Mouse (Mus musculus): Measurements from ENCODE around the gene Uba2. TPM values are rescaled to one million over a fixed set of nuclear protein-coding genes. Genes with fewer than 3 reads are reported as not detected.
A peak's percentile ranks its signal among the peaks of the same experiment; 100 is the strongest.

Gene Uba2
- polyA plus RNA-seq, 1 experiment from 2014 or later: 261 TPM

GRCm38 (mm10) chr7:34157994-34158393, 11.4 kb downstream of the Uba2 start:
- WGBS: 99% methylated on average over 3 of the region's 3 CpGs
- no peaks in the 10 kb centered on the region for H3K9me3 ChIP-seq (ENCODE audit: control insufficient read depth, low read length)
- H3K27ac ChIP-seq (ENCODE audit: low read depth, low read length): no peak overlapping the region
- H3K4me3 ChIP-seq (ENCODE audit: low read depth, low read length): no peak overlapping the region
- H3K4me1 ChIP-seq (ENCODE audit: control insufficient read depth, insufficient read depth, low read length): no peaks in the 10 kb centered on the region
- H3K9ac ChIP-seq (ENCODE audit: low read length): no peak overlapping the region
- DNase-seq (ENCODE audit: low spot score) (no peak), ATAC-seq (ENCODE audit: insufficient read depth, low FRiP score, low TSS enrichment) (no peak)
- H3K36me3 ChIP-seq (ENCODE audit: control insufficient read depth, insufficient read depth, low read length): peaks cover 41% of the 10 kb centered on the region
- H3K27me3 ChIP-seq (ENCODE audit: control insufficient read depth, insufficient read depth, low read length): no peaks in the 10 kb centered on the region
- H3K4me2 ChIP-seq (ENCODE audit: low read depth): no peak overlapping the region

GRCm38 (mm10) chr7:34147193-34147592, 22.2 kb downstream of the Uba2 start:
- WGBS: 87% methylated on average over 4 of the region's 4 CpGs
- Histone ChIP-seq H3K27me3 (ENCODE audit: control insufficient read depth, insufficient read depth, low read length) (no peaks in the 10 kb centered on the region), H3K9me3 (ENCODE audit: control insufficient read depth, low read length) (no peaks in the 10 kb centered on the region), H3K9ac (ENCODE audit: low read length) (no peak overlapping the region), H3K36me3 (ENCODE audit: control insufficient read depth, insufficient read depth, low read length) (peaks cover 42% of the 10 kb centered on the region), H3K4me2 (ENCODE audit: low read depth) (no peak overlapping the region), H3K4me3 (ENCODE audit: low read depth, low read length) (no peak overlapping the region), H3K4me1 (ENCODE audit: control insufficient read depth, insufficient read depth, low read length) (no peaks in the 10 kb centered on the region), H3K27ac (ENCODE audit: low read depth, low read length) (no peak overlapping the region)
- DNase-seq (ENCODE audit: low spot score): no peak
- ATAC-seq (ENCODE audit: insufficient read depth, low FRiP score, low TSS enrichment): no peak

GRCm38 (mm10) chr7:34141123-34141522, 28.3 kb downstream of the Uba2 start:
- no peak overlapping the region for H3K4me2 ChIP-seq (ENCODE audit: low read depth)
- no peak overlapping the region for H3K27ac ChIP-seq (ENCODE audit: low read depth, low read length)
- peaks cover 39% of the 10 kb centered on the region for H3K36me3 ChIP-seq (ENCODE audit: control insufficient read depth, insufficient read depth, low read length)
- H3K9me3 ChIP-seq (ENCODE audit: control insufficient read depth, low read length): no peaks in the 10 kb centered on the region
- 95% methylated on average over 13 of the region's 13 CpGs for WGBS
- H3K27me3 ChIP-seq (ENCODE audit: control insufficient read depth, insufficient read depth, low read length): no peaks in the 10 kb centered on the region
- H3K4me3 ChIP-seq (ENCODE audit: low read depth, low read length): no peak overlapping the region
- no peak overlapping the region for H3K9ac ChIP-seq (ENCODE audit: low read length)
- ATAC-seq (ENCODE audit: insufficient read depth, low FRiP score, low TSS enrichment) (no peak), DNase-seq (ENCODE audit: low spot score) (no peak)
- no peaks in the 10 kb centered on the region for H3K4me1 ChIP-seq (ENCODE audit: control insufficient read depth, insufficient read depth, low read length)

- Histone ChIP-seq H3K4me2 (ENCODE audit: low read depth) (no peak overlapping the region), H3K27me3 (ENCODE audit: control insufficient read depth, insufficient read depth, low read length) (no peaks in the 10 kb centered on the region), H3K27ac (ENCODE audit: low read depth, low read length) (no peak overlapping the region), H3K9me3 (ENCODE audit: control insufficient read depth, low read length) (no peaks in the 10 kb centered on the region), H3K36me3 (ENCODE audit: control insufficient read depth, insufficient read depth, low read length) (peaks cover 31% of the 10 kb centered on the region), H3K4me1 (ENCODE audit: control insufficient read depth, insufficient read depth, low read length) (no peaks in the 10 kb centered on the region), H3K9ac (ENCODE audit: low read length) (no peak overlapping the region), H3K4me3 (ENCODE audit: low read depth, low read length) (no peak overlapping the region)
- no peak for ATAC-seq (ENCODE audit: insufficient read depth, low FRiP score, low TSS enrichment)
- no peak for DNase-seq (ENCODE audit: low spot score)
- 89% methylated on average over 6 of the region's 6 CpGs for WGBS
Measured at GRCm38 (mm10) chr7:34139493-34139892, 29.9 kb downstream of the Uba2 start.

- WGBS: 70% methylated on average over 2 of the region's 2 CpGs
- no peaks in the 10 kb centered on the region for H3K9me3 ChIP-seq (ENCODE audit: control insufficient read depth, low read length)
- H3K4me1 ChIP-seq (ENCODE audit: control insufficient read depth, insufficient read depth, low read length): peaks cover 10% of the 10 kb centered on the region; the same call in 1 of the 2 replicates
- H3K4me3 ChIP-seq (ENCODE audit: low read depth, low read length): no peak overlapping the region
- DNase-seq (ENCODE audit: low spot score): peak; percentile 21
- no peaks in the 10 kb centered on the region for H3K36me3 ChIP-seq (ENCODE audit: control insufficient read depth, insufficient read depth, low read length)
- H3K9ac ChIP-seq (ENCODE audit: low read length): no peak overlapping the region
- no peaks in the 10 kb centered on the region for H3K27me3 ChIP-seq (ENCODE audit: control insufficient read depth, insufficient read depth, low read length)
- no peak for ATAC-seq (ENCODE audit: insufficient read depth, low FRiP score, low TSS enrichment)
- no peak overlapping the region for H3K27ac ChIP-seq (ENCODE audit: low read depth, low read length)
- H3K4me2 ChIP-seq (ENCODE audit: low read depth): no peak overlapping the region
Measured at GRCm38 (mm10) chr7:34134336-34134735, 35.1 kb downstream of the Uba2 start.

- peaks cover 10% of the 10 kb centered on the region; the same call in 1 of the 2 replicates for H3K4me1 ChIP-seq (ENCODE audit: control insufficient read depth, insufficient read depth, low read length)
- DNase-seq (ENCODE audit: low spot score) (peak; percentile 92), ATAC-seq (ENCODE audit: insufficient read depth, low FRiP score, low TSS enrichment) (peak; percentile 82)
- H3K27me3 ChIP-seq (ENCODE audit: control insufficient read depth, insufficient read depth, low read length): no peaks in the 10 kb centered on the region
- H3K4me3 ChIP-seq (ENCODE audit: low read depth, low read length): peak within 1 kb of the TSS; percentile 79
- no peaks in the 10 kb centered on the region for H3K36me3 ChIP-seq (ENCODE audit: control insufficient read depth, insufficient read depth, low read length)
- 3% methylated on average over 34 of the region's 65 CpGs for WGBS
- H3K9me3 ChIP-seq (ENCODE audit: control insufficient read depth, low read length): no peaks in the 10 kb centered on the region
- H3K27ac ChIP-seq (ENCODE audit: low read depth, low read length): peak within 1 kb of the TSS; percentile 73
- peak within 1 kb of the TSS; percentile 60 for H3K4me2 ChIP-seq (ENCODE audit: low read depth)
- peak within 1 kb of the TSS; percentile 82 for H3K9ac ChIP-seq (ENCODE audit: low read length)
Measured at GRCm38 (mm10) chr7:34133117-34133762, 36.2 kb downstream of the Uba2 start, which contains the start of gene Wtip. TSS of gene Wtip (minus strand) at chr7:34133268.

- H3K4me2 ChIP-seq (ENCODE audit: low read depth): peak overlapping the region; percentile 60
- peak overlapping the region; percentile 82 for H3K9ac ChIP-seq (ENCODE audit: low read length)
- under 1% methylated on average over 68 of the region's 116 CpGs for WGBS
- ATAC-seq (ENCODE audit: insufficient read depth, low FRiP score, low TSS enrichment) (peak; percentile 81), DNase-seq (ENCODE audit: low spot score) (peak; percentile 75)
- H3K27me3 ChIP-seq (ENCODE audit: control insufficient read depth, insufficient read depth, low read length): no peaks in the 10 kb centered on the region
- peak overlapping the region; percentile 79 for H3K4me3 ChIP-seq (ENCODE audit: low read depth, low read length)
- peaks cover 10% of the 10 kb centered on the region; the same call in 1 of the 2 replicates for H3K4me1 ChIP-seq (ENCODE audit: control insufficient read depth, insufficient read depth, low read length)
- no peaks in the 10 kb centered on the region for H3K36me3 ChIP-seq (ENCODE audit: control insufficient read depth, insufficient read depth, low read length)
- H3K9me3 ChIP-seq (ENCODE audit: control insufficient read depth, low read length): no peaks in the 10 kb centered on the region
- H3K27ac ChIP-seq (ENCODE audit: low read depth, low read length): peak overlapping the region; percentile 73
Measured at GRCm38 (mm10) chr7:34132355-34133079, 36.9 kb downstream of the Uba2 start.

- Histone ChIP-seq H3K27ac (ENCODE audit: low read depth, low read length) (no peak overlapping the region), H3K4me3 (ENCODE audit: low read depth, low read length) (peak overlapping the region; percentile 79), H3K9ac (ENCODE audit: low read length) (peak overlapping the region; percentile 82), H3K36me3 (ENCODE audit: control insufficient read depth, insufficient read depth, low read length) (0 out of 2 replicates have a peak, but pooled peaks cover under 1% of the 10 kb centered on the region), H3K27me3 (ENCODE audit: control insufficient read depth, insufficient read depth, low read length) (no peaks in the 10 kb centered on the region), H3K9me3 (ENCODE audit: control insufficient read depth, low read length) (peaks cover 3% of the 10 kb centered on the region; the same call in 1 of the 2 replicates), H3K4me1 (ENCODE audit: control insufficient read depth, insufficient read depth, low read length) (peaks cover 10% of the 10 kb centered on the region; the same call in 1 of the 2 replicates), H3K4me2 (ENCODE audit: low read depth) (peak overlapping the region; percentile 60)
- WGBS: 7% methylated on average over 3 of the region's 3 CpGs
- DNase-seq (ENCODE audit: low spot score) (no peak), ATAC-seq (ENCODE audit: insufficient read depth, low FRiP score, low TSS enrichment) (0 out of 2 replicates have a peak, but pooled peaks have one; percentile 3)
Measured at GRCm38 (mm10) chr7:34131959-34132354, 37.4 kb downstream of the Uba2 start.

Data from neural tube, embryonic 11.5 days (tissue).